ENCODE assay signal across 9 mouse cellular contexts in the genomic region with DNA sequence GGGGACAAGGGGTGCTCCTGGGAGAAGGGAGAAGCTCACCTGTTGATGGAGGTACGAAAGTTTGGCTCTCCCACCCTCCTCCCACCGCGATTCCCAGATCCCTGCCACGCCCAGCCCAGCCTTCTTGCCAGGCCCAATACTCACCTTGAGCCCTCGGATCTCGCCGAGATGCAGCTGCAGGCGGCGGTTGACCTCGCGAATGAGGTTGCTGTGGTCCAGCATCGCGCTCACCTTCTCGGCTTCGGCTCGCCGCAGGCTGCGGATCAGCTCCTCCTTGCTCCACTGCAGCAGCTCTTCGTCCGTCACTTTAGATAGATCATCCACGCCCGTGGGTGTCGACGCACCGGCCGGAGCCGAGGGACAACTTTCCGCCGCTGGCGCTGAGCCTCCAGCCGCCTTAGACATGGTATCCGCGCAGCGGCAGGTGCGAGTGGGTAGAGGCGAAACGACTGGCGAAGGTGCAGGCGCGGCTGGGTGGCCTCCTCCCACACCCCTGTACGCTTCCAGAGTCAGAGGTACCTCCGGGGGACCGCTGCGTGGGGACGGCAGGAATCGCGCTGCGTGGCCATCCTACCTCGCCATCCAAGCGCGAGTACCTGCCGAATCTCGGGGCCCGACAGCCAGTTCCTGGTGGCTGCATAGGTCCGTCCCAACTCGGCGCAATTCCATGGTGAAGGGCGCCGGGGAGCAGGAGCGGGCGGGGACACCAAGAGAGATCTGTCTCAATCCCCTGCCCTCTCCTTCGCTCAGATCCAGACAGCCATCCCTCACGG. TPM values are rescaled to one million over a fixed set of nuclear protein-coding genes. Genes with fewer than 3 reads are reported as not detected.
DNase-seq lines count a peak whose midpoint lies in the region; ATAC-seq lines count a peak whose summit lies in the region.
"Had no signal": no experiment of that assay in that cellular context is flagged by ENCODE, and none has a peak within 500 bp of the region (broad histone marks: within the 10 kb centered on the region; RNA-seq: fewer than 3 reads in every experiment).

No protein-coding gene starts in this region.

- peak overlapping the region; percentile 91 for H3K4me2 ChIP-seq in embryonic facial prominence, embryonic 15.5 days (replicated peaks)
- H3K4me2 ChIP-seq in neural tube, embryonic 11.5 days (ENCODE audit: low read depth) = peak overlapping the region; percentile 98

- no peak overlapping the region for H3K27ac ChIP-seq in embryonic facial prominence, embryonic 15.5 days (replicated peaks)
- H3K27ac ChIP-seq in neural tube, embryonic 11.5 days (ENCODE audit: low read depth, low read length) = no peak overlapping the region

- intact Hi-C loops in heart, postnatal 14 days (cut with DNase I) = loop anchor here (5.0 to 10.0 kb wide), 6 partner anchors 116 to 1359 kb away; no protein-coding TSS in a partner anchor

- H3K27me3 ChIP-seq in erythroblast, embryonic 14.5 days (ENCODE audit: control insufficient read depth) = peaks cover 23% of the 10 kb centered on the region
- peaks cover 30% of the 10 kb centered on the region for H3K27me3 ChIP-seq in embryonic facial prominence, embryonic 15.5 days
- H3K27me3 ChIP-seq in neural tube, embryonic 11.5 days (ENCODE audit: control insufficient read depth, insufficient read depth, low read length) = peaks cover 11% of the 10 kb centered on the region
- H3K27me3 ChIP-seq: CH12.LX had no signal

- H3K4me3 ChIP-seq in erythroblast, embryonic 14.5 days (replicated peaks) = peak overlapping the region; percentile 14
- peak overlapping the region; percentile 51 for H3K4me3 ChIP-seq in embryonic facial prominence, embryonic 15.5 days (replicated peaks)
- peak overlapping the region; percentile 61 for H3K4me3 ChIP-seq in neural tube, embryonic 11.5 days (ENCODE audit: low read depth, low read length)

- no peaks in the 10 kb centered on the region for H3K9me3 ChIP-seq in erythroblast, embryonic 14.5 days (ENCODE audit: control insufficient read depth, low read length)
- no peaks in the 10 kb centered on the region for H3K9me3 ChIP-seq in embryonic facial prominence, embryonic 15.5 days (replicated peaks)
- no peaks in the 10 kb centered on the region for H3K9me3 ChIP-seq in neural tube, embryonic 11.5 days (ENCODE audit: control insufficient read depth, low read length)

- WGBS in embryonic facial prominence, embryonic 15.5 days = under 1% methylated on average over 59 of the region's 63 CpGs
- under 1% methylated on average over 63 of the region's 63 CpGs for WGBS in neural tube, embryonic 11.5 days

- DNase-seq in ES-CJ7 (ENCODE audit: low read depth, low spot score) (peak; percentile 28), liver (peak; percentile 3)
- peak; percentile 5 to 20 for DNase-seq in heart, postnatal 14 days
- DNase-seq in neural tube, embryonic 11.5 days (ENCODE audit: low spot score) = no peak
- DNase-seq in spleen, postnatal 14 days (ENCODE audit: low spot score in 2 of 2) = no peak

- peak overlapping the region; percentile 7; the same call in 1 of the 2 replicates for H3K9ac ChIP-seq in embryonic facial prominence, embryonic 15.5 days
- peak overlapping the region; percentile 46 for H3K9ac ChIP-seq in neural tube, embryonic 11.5 days (ENCODE audit: low read length)

- no peaks in the 10 kb centered on the region for H3K36me3 ChIP-seq in erythroblast, embryonic 14.5 days (ENCODE audit: control insufficient read depth)
- no peaks in the 10 kb centered on the region for H3K36me3 ChIP-seq in embryonic facial prominence, embryonic 15.5 days
- no peaks in the 10 kb centered on the region for H3K36me3 ChIP-seq in neural tube, embryonic 11.5 days (ENCODE audit: control insufficient read depth, insufficient read depth, low read length)

- ATAC-seq in erythroblast, adult 5-6 weeks (replicated peaks; ENCODE audit: low FRiP score, poor library complexity, severe bottlenecking) = no peak
- ATAC-seq in embryonic facial prominence, embryonic 15.5 days (ENCODE audit: insufficient number of reproducible peaks, low FRiP score, low TSS enrichment, low read depth) = no peak; the same call in 1 of the 2 replicates
- ATAC-seq in neural tube, embryonic 11.5 days (ENCODE audit: insufficient read depth, low FRiP score, low TSS enrichment) = peak; percentile 25

- H3K4me1 ChIP-seq in erythroblast, embryonic 14.5 days (ENCODE audit: control insufficient read depth) = no peaks in the 10 kb centered on the region
- peaks cover 12% of the 10 kb centered on the region for H3K4me1 ChIP-seq in embryonic facial prominence, embryonic 15.5 days
- H3K4me1 ChIP-seq in neural tube, embryonic 11.5 days (ENCODE audit: control insufficient read depth, insufficient read depth, low read length) = peaks cover 2% of the 10 kb centered on the region; the same call in 1 of the 2 replicates

RNA-seq across cellular contexts. Expression of a gene that starts 0.8 kb away (rescaled TPM):
- 0.01 TPM in 1 of 2 replicates, not detected in the other for polyA plus RNA-seq in erythroblast, embryonic 14.5 days (2012)
- not detected in 2 replicates for total RNA-seq in erythroblast, adult 5-6 weeks (2015; ENCODE audit: low replicate concordance)
- not detected in 2 replicates for total RNA-seq in erythroblast, adult 5-6 weeks (2017; ENCODE audit: low replicate concordance)
- 3.4 and 3.5 TPM in 2 replicates for polyA plus RNA-seq in embryonic facial prominence, embryonic 15.5 days (2015; fragmentation: Nextera tagmentation; extraction: Ambion mirVana)
- 10 to 100 TPM; 12.5 to 14.2 TPM for total RNA-seq in heart, postnatal 14 days (2021)
- polyA plus RNA-seq in neural tube, embryonic 11.5 days (2014; fragmentation: Nextera tagmentation; extraction: Ambion mirVana) = 5.0 and 6.1 TPM in 2 replicates
- total RNA-seq: CH12.LX had no signal

Comparison
In these comparisons a context has a peak if more than half of its experiments do, and no peak if none do; other contexts are left out.
1. DNase-seq: peak in ES-CJ7 (single experiment), heart, postnatal 14 days (2 of 2) and liver (single experiment); none in neural tube, embryonic 11.5 days (single experiment) and spleen, postnatal 14 days (0 of 2).
2. Peak in every context shown above with its lines, with median percentiles within 50 percentile points of each other: H3K4me3 ChIP-seq.